Mouse (Mus musculus) large intestine, adult 2 months (tissue): Measurements from ENCODE around the gene Btbd9. TPM values are rescaled to one million over a fixed set of nuclear protein-coding genes. Genes with fewer than 3 reads are reported as not detected.

Experiments used
- DNase-seq: peaks from one replicate; pipeline ENCODE4 v3.0.0-alpha.2; 2012; ENCODE audit warnings: low read depth, low spot score
- WGBS: fragments of 180-500 bp; shearing (Covaris S2); methylation state at CpG from one replicate; pipeline ENCODE4 v1.1.7; 2018; 5-methylcytosine and 5-hydroxymethylcytosine counted together
- polyA plus RNA-seq: library from polyadenylated mRNA; depleted of rRNA; stranded (reverse); fragments of >200 nt; gene quantifications from 2 replicates; pipeline ENCODE4 v1.2.3, GENCODE M21; 2012

The Btbd9 gene
- polyA plus RNA-seq, 1 experiment, result 13.5 TPM

GRCm38 (mm10) chr17:30241061-30241460 is 335.2 kb downstream of the Btbd9 start:
- 89% methylated on average over 6 of the region's 6 CpGs for WGBS
- no peak for DNase-seq

- no peak for DNase-seq
- 91% methylated on average over 4 of the region's 4 CpGs for WGBS
These were observed 335.6 kb downstream of the Btbd9 start for GRCm38 (mm10) chr17:30240659-30241058.

- no peak for DNase-seq
- 63% methylated on average over 5 of the region's 5 CpGs for WGBS
These were observed 336.8 kb downstream of the Btbd9 start for GRCm38 (mm10) chr17:30239458-30239857.

GRCm38 (mm10) chr17:30237600-30237999 is 338.7 kb downstream of the Btbd9 start:
- no peak for DNase-seq
- 93% methylated on average over 7 of the region's 7 CpGs for WGBS

- DNase-seq, result no peak
- WGBS, result 78% methylated on average over 6 of the region's 6 CpGs
These were observed 339.7 kb downstream of the Btbd9 start for GRCm38 (mm10) chr17:30236611-30237010.

- no peak for DNase-seq
- 65% methylated on average over 4 of the region's 4 CpGs for WGBS
These were observed 340.9 kb downstream of the Btbd9 start for GRCm38 (mm10) chr17:30235380-30235779.

GRCm38 (mm10) chr17:30232698-30233097 is 343.6 kb downstream of the Btbd9 start:
- DNase-seq, result no peak
- 80% methylated on average over 4 of the region's 4 CpGs for WGBS

GRCm38 (mm10) chr17:30231483-30231882 is 344.8 kb downstream of the Btbd9 start:
- WGBS, result 97% methylated on average over 1 of the region's 1 CpGs
- no peak for DNase-seq

GRCm38 (mm10) chr17:30230428-30230827 is 345.9 kb downstream of the Btbd9 start:
- 84% methylated on average over 4 of the region's 4 CpGs for WGBS
- DNase-seq, result no peak

GRCm38 (mm10) chr17:30228439-30229215 is 347.7 kb downstream of the Btbd9 start:
- no peak for DNase-seq
- WGBS, result 77% methylated on average over 10 of the region's 10 CpGs

- 63% methylated on average over 5 of the region's 5 CpGs for WGBS
These were observed 351.1 kb downstream of the Btbd9 start for GRCm38 (mm10) chr17:30225030-30225740.

GRCm38 (mm10) chr17:30222837-30223236 is 353.5 kb downstream of the Btbd9 start:
- 92% methylated on average over 12 of the region's 12 CpGs for WGBS
- no peak for DNase-seq

More at GRCm38 (mm10) chr17:30225030-30225740, 351.1 kb downstream of the Btbd9 start:
- DNase-seq, result no peak

GRCm38 (mm10) chr17:30222361-30222760 is 353.9 kb downstream of the Btbd9 start:
- no peak for DNase-seq
- 85% methylated on average over 11 of the region's 11 CpGs for WGBS

GRCm38 (mm10) chr17:30221677-30222076 is 354.6 kb downstream of the Btbd9 start:
- 87% methylated on average over 14 of the region's 14 CpGs for WGBS

GRCm38 (mm10) chr17:30215741-30216140 is 360.5 kb downstream of the Btbd9 start:
- no peak for DNase-seq
- 66% methylated on average over 4 of the region's 4 CpGs for WGBS

More at GRCm38 (mm10) chr17:30221677-30222076, 354.6 kb downstream of the Btbd9 start:
- DNase-seq, result no peak

GRCm38 (mm10) chr17:30214393-30214792 is 361.9 kb downstream of the Btbd9 start:
- 84% methylated on average over 6 of the region's 6 CpGs for WGBS

GRCm38 (mm10) chr17:30213371-30213770 is 362.9 kb downstream of the Btbd9 start:
- WGBS, result 85% methylated on average over 5 of the region's 5 CpGs
- DNase-seq, result no peak

More at GRCm38 (mm10) chr17:30214393-30214792, 361.9 kb downstream of the Btbd9 start:
- DNase-seq, result no peak

- no peak for DNase-seq
- 80% methylated on average over 12 of the region's 12 CpGs for WGBS
These were observed 363.6 kb downstream of the Btbd9 start for GRCm38 (mm10) chr17:30212647-30213046.

- no peak for DNase-seq
- 91% methylated on average over 6 of the region's 6 CpGs for WGBS
These were observed 365.4 kb downstream of the Btbd9 start for GRCm38 (mm10) chr17:30210936-30211335.

- no peak for DNase-seq
- WGBS, result 93% methylated on average over 8 of the region's 8 CpGs
These were observed 366.0 kb downstream of the Btbd9 start for GRCm38 (mm10) chr17:30210262-30210661.
